Mouse (Mus musculus) bone marrow macrophage, adult 2 months (primary cell): ENCODE measurements around the gene Cxcl10.

Experiments used
- CTCF ChIP-seq: IDR thresholded peaks from 2 replicates; pipeline ENCODE4 v1.5.1; 2012; ENCODE audit warnings: low read depth, mild to moderate bottlenecking, low read length, moderate library complexity
- POLR2A ChIP-seq: IDR thresholded peaks from 2 replicates; pipeline ENCODE4 v1.6.1; 2012; ENCODE audit warnings: mild to moderate bottlenecking, low read depth, low read length, borderline replicate concordance

- TF ChIP-seq CTCF (no peak), POLR2A (no peak)
Measured at GRCm38 (mm10) chr5:92332359-92332840, 16.3 kb downstream of the Cxcl10 start.
